Mouse (Mus musculus) MEL (cell line): ENCODE data around the gene Rrp12. TPM values are rescaled to one million over a fixed set of nuclear protein-coding genes. Genes with fewer than 3 reads are reported as not detected.

Experiments used
- DNase-seq: peaks from one replicate; pipeline ENCODE4 v3.0.0; 2011; ENCODE audit warnings: low read depth, low spot score
- H3K27ac ChIP-seq: 2 replicates; pipeline ENCODE4 v1.5.1; 2012; ENCODE audit warnings: low read depth, mild to moderate bottlenecking, control low read depth, low read length, moderate library complexity; ENCODE audit not compliant: control insufficient read depth
- H3K27me3 ChIP-seq, 2 experiments: fragments of 150-350 bp in 1 of 2; sonication (generic) in 1 of 2; 2 replicates each; pipeline ENCODE4 v1.6.1; 2012; ENCODE audit warnings: low read length in 2 of 2, mild to moderate bottlenecking in 2 of 2, improper control_type of control experiment in 1 of 2, moderate library complexity in 1 of 2; ENCODE audit not compliant: insufficient read depth in 2 of 2, control insufficient read depth in 1 of 2
- H3K36me3 ChIP-seq, 2 experiments: 2 replicates each; pipeline ENCODE4 v1.6.1; 2012 to 2014; ENCODE audit warnings: low read length in 2 of 2, improper control_type of control experiment in 1 of 2, inconsistent platforms in 1 of 2, mild to moderate bottlenecking in 1 of 2; ENCODE audit not compliant: insufficient read depth in 2 of 2, control insufficient read depth in 1 of 2
- H3K4me1 ChIP-seq, 2 experiments: fragments of 150-350 bp in 1 of 2; sonication (generic) in 1 of 2; 2 replicates each; pipeline ENCODE4 v1.6.1; 2012; ENCODE audit warnings: low read length in 2 of 2, improper control_type of control experiment in 1 of 2, mild to moderate bottlenecking in 1 of 2; ENCODE audit not compliant: insufficient read depth in 2 of 2, control insufficient read depth in 1 of 2
- H3K4me3 ChIP-seq, 2 experiments: fragments of 150-350 bp in 1 of 2; sonication (generic) in 1 of 2; 2 replicates each; pipeline ENCODE4 v1.5.1; 2012; ENCODE audit warnings: low read depth in 2 of 2, low read length in 2 of 2, mild to moderate bottlenecking in 2 of 2, moderate library complexity in 2 of 2, control low read depth in 1 of 2, improper control_type of control experiment in 1 of 2; ENCODE audit not compliant: control insufficient read depth in 1 of 2, insufficient read depth in 1 of 2
- H3K79me2 ChIP-seq: 2 replicates; pipeline ENCODE4 v1.6.1; 2012; ENCODE audit warnings: mild to moderate bottlenecking, low read length, moderate library complexity; ENCODE audit not compliant: control insufficient read depth, poor library complexity, insufficient read depth
- H3K9ac ChIP-seq: 2 replicates; pipeline ENCODE4 v1.6.1; 2012; ENCODE audit warnings: low read depth, mild to moderate bottlenecking, control low read depth, low read length, moderate library complexity; ENCODE audit not compliant: control insufficient read depth, poor library complexity, severe bottlenecking
- H3K9me3 ChIP-seq: fragments of 150-350 bp; sonication (generic); replicated peaks from 2 replicates; pipeline ENCODE4 v1.6.1; 2012; ENCODE audit warnings: mild to moderate bottlenecking, low read length, improper control_type of control experiment, moderate library complexity; ENCODE audit not compliant: insufficient read depth
- BHLHE40 ChIP-seq: IDR thresholded peaks from 2 replicates; pipeline ENCODE4 v1.6.1; 2012; ENCODE audit warnings: low read depth, mild to moderate bottlenecking, inconsistent platforms, low read length, improper control_type of control experiment, borderline replicate concordance
- CHD1 ChIP-seq: IDR thresholded peaks from 2 replicates; pipeline ENCODE4 v1.6.1; 2012; ENCODE audit warnings: low read depth, mild to moderate bottlenecking, inconsistent platforms, low read length, improper control_type of control experiment
- CTCF ChIP-seq, 3 experiments: IDR thresholded peaks in 2 of 3; conservative IDR thresholded peaks in 1 of 3; 2 replicates each; pipeline ENCODE4 v1.5.1; 2011 to 2012; ENCODE audit warnings: low read length in 3 of 3, low read depth in 2 of 3, mild to moderate bottlenecking in 2 of 3, improper control_type of control experiment in 1 of 3, inconsistent platforms in 1 of 3, mixed read lengths in 1 of 3, moderate library complexity in 1 of 3; ENCODE audit not compliant: control insufficient read depth in 1 of 3, insufficient read depth in 1 of 3, poor library complexity in 1 of 3, severe bottlenecking in 1 of 3
- E2F4 ChIP-seq: IDR thresholded peaks from 2 replicates; pipeline ENCODE4 v1.6.1; 2011; ENCODE audit warnings: low read depth, low read length, improper control_type of control experiment, borderline replicate concordance
- ELF1 ChIP-seq: IDR thresholded peaks from 2 replicates; pipeline ENCODE4 v1.6.1; 2014; ENCODE audit warnings: low read depth, mild to moderate bottlenecking, inconsistent platforms, low read length, improper control_type of control experiment, moderate library complexity
- EP300 ChIP-seq, 2 experiments: IDR thresholded peaks; 2 replicates each; pipeline ENCODE4 v1.6.1; 2011; ENCODE audit warnings: improper control_type of control experiment in 2 of 2, low read length in 2 of 2, low read depth in 1 of 2, mild to moderate bottlenecking in 1 of 2
- GATA1 ChIP-seq: IDR thresholded peaks from 2 replicates; pipeline ENCODE4 v1.6.1; 2011; ENCODE audit warnings: low read depth, low read length, improper control_type of control experiment
- HCFC1 ChIP-seq: IDR thresholded peaks from 2 replicates; pipeline ENCODE4 v1.6.1; 2012; ENCODE audit warnings: low read depth, mild to moderate bottlenecking, inconsistent platforms, low read length, improper control_type of control experiment, moderate library complexity
- MAX ChIP-seq: IDR thresholded peaks from 2 replicates; pipeline ENCODE4 v1.6.1; 2011; ENCODE audit warnings: low read length, improper control_type of control experiment
- MAZ ChIP-seq: IDR thresholded peaks from 2 replicates; pipeline ENCODE4 v1.6.1; 2012; ENCODE audit warnings: low read depth, mild to moderate bottlenecking, inconsistent platforms, low read length, improper control_type of control experiment
- MEF2A ChIP-seq: IDR thresholded peaks from 2 replicates; pipeline ENCODE4 v1.6.1; 2014; ENCODE audit warnings: low read depth, mild to moderate bottlenecking, inconsistent platforms, low read length, improper control_type of control experiment; ENCODE audit not compliant: poor library complexity, insufficient replicate concordance, severe bottlenecking; ENCODE audit errors: extremely low read depth
- MXI1 ChIP-seq: IDR thresholded peaks from 2 replicates; pipeline ENCODE4 v1.6.1; 2011; ENCODE audit warnings: mild to moderate bottlenecking, low read depth, low read length, improper control_type of control experiment
- MYB ChIP-seq: IDR thresholded peaks from 2 replicates; pipeline ENCODE4 v1.6.1; 2011; ENCODE audit warnings: mild to moderate bottlenecking, low read depth, low read length, improper control_type of control experiment
- MYC ChIP-seq: IDR thresholded peaks from 2 replicates; pipeline ENCODE4 v1.6.1; 2011; ENCODE audit warnings: low read depth, mild to moderate bottlenecking, low read length, improper control_type of control experiment, moderate library complexity
- NELFE ChIP-seq: IDR thresholded peaks from 2 replicates; pipeline ENCODE4 v1.6.1; 2011; ENCODE audit warnings: low read depth, low read length, improper control_type of control experiment
- POLR2A ChIP-seq, 2 experiments: IDR thresholded peaks; 2 replicates each; pipeline ENCODE4 v1.6.1; 2011 to 2012; ENCODE audit warnings: low read length in 2 of 2, mild to moderate bottlenecking in 2 of 2, control low read depth in 1 of 2, improper control_type of control experiment in 1 of 2, low read depth in 1 of 2, moderate library complexity in 1 of 2; ENCODE audit not compliant: control insufficient read depth in 1 of 2, insufficient read depth in 1 of 2, poor library complexity in 1 of 2
- POLR2AphosphoS2 ChIP-seq: IDR thresholded peaks from 2 replicates; pipeline ENCODE4 v1.6.1; 2011; ENCODE audit warnings: low read length, improper control_type of control experiment
- RAD21 ChIP-seq: IDR thresholded peaks from 2 replicates; pipeline ENCODE4 v1.6.1; 2011; ENCODE audit warnings: mild to moderate bottlenecking, low read depth, low read length, improper control_type of control experiment
- RCOR1 ChIP-seq: IDR thresholded peaks from 2 replicates; pipeline ENCODE4 v1.6.1; 2012; ENCODE audit warnings: low read depth, mild to moderate bottlenecking, inconsistent platforms, low read length, improper control_type of control experiment
- TAL1 ChIP-seq: IDR thresholded peaks from 2 replicates; pipeline ENCODE4 v1.6.1; 2012; ENCODE audit warnings: mild to moderate bottlenecking, inconsistent platforms, low read length, moderate library complexity, mixed read lengths
- TCF12 ChIP-seq: IDR thresholded peaks from 2 replicates; pipeline ENCODE4 v1.6.1; 2014; ENCODE audit warnings: low read depth, mild to moderate bottlenecking, inconsistent platforms, low read length, improper control_type of control experiment, moderate library complexity
- UBTF ChIP-seq: IDR thresholded peaks from 2 replicates; pipeline ENCODE4 v1.6.1; 2012; ENCODE audit warnings: low read depth, mild to moderate bottlenecking, inconsistent platforms, low read length, improper control_type of control experiment, moderate library complexity, borderline replicate concordance; ENCODE audit not compliant: insufficient read depth
- USF1 ChIP-seq: IDR thresholded peaks from 2 replicates; pipeline ENCODE4 v1.6.1; 2014; ENCODE audit warnings: low read depth, mild to moderate bottlenecking, inconsistent platforms, low read length, improper control_type of control experiment, moderate library complexity
- ZMIZ1 ChIP-seq: IDR thresholded peaks from 2 replicates; pipeline ENCODE4 v1.6.1; 2012; ENCODE audit warnings: low read depth, mild to moderate bottlenecking, inconsistent platforms, low read length, improper control_type of control experiment, moderate library complexity
- ZNF384 ChIP-seq: IDR thresholded peaks from 2 replicates; pipeline ENCODE4 v1.6.1; 2012; ENCODE audit warnings: low read depth, mild to moderate bottlenecking, inconsistent platforms, low read length, improper control_type of control experiment
- polyA plus RNA-seq, 2 experiments: library from polyadenylated mRNA; stranded (reverse) in 1 of 2; unstranded in 1 of 2; fragments of >175 nt in 1 of 2; fragments of >200 nt in 1 of 2; gene quantifications; 2 replicates each; pipeline versions ENCODE4 v1.2.1 to v1.2.4; 2012; ENCODE audit warnings: low replicate concordance in 2 of 2, low read depth in 1 of 2; ENCODE audit not compliant: insufficient read length in 2 of 2, insufficient read depth in 1 of 2, missing spikeins in 1 of 2
- total RNA-seq: library from RNA; depleted of rRNA; stranded (reverse); fragments of 300-350 nt; gene quantifications from 2 replicates; pipeline ENCODE4 v1.2.3, GENCODE M21; 2012

Rrp12 gene
- total and polyA plus RNA-seq, 3 experiments = 44.5 to 134 (median 106) TPM

- TF ChIP-seq TAL1 (peak; percentile 34), ELF1 (no peak), RAD21 (no peak), BHLHE40 (no peak), GATA1 (peak; percentile 89), EP300 (IDR thresholded peaks at IDR 0.05; ENCODE audit: low read depth in 1 of 2, low read length in 2 of 2) (peak in 1 of 2 experiments; percentile 71; a peak in 2 of 4 replicates)
Measured at GRCm38 (mm10) chr19:41837917-41838261, 58.1 kb downstream of the Rrp12 start (continued).

GRCm38 (mm10) chr19:41837194-41837916 is 58.6 kb downstream of the Rrp12 start:
- Histone ChIP-seq H3K36me3 (peaks cover 0 to 58% of the 10 kb centered on the region in 2 experiments; a peak in 2 of 4 replicates), H3K4me3 (peak overlapping the region; percentile 26 to 53), H3K9me3 (no peaks in the 10 kb centered on the region), H3K4me1 (peaks cover 34 to 62% of the 10 kb centered on the region in 2 experiments), H3K27ac (peak overlapping the region; percentile 94), H3K27me3 (no peaks in the 10 kb centered on the region), H3K79me2 (peaks cover 6% of the 10 kb centered on the region), H3K9ac (peak overlapping the region; percentile 57)
- TF ChIP-seq MEF2A (peak; percentile 65; the same call in 1 of the 2 replicates), POLR2AphosphoS2 (no peak), EP300 (IDR thresholded peaks at IDR 0.05; ENCODE audit: low read depth in 1 of 2, low read length in 2 of 2) (peak in 1 of 2 experiments; percentile 76; a peak in 3 of 4 replicates), NELFE (peak; percentile 33; the same call in 1 of the 2 replicates), MYC (peak; percentile 98), MAZ (0 out of 2 replicates have a peak, but pooled peaks have one; percentile 40), ZMIZ1 (peak; percentile 65; the same call in 1 of the 2 replicates), MYB (0 out of 2 replicates have a peak, but pooled peaks have one; percentile 1), E2F4 (no peak), CHD1 (peak; percentile 97), TCF12 (peak; percentile 88), POLR2A (IDR thresholded peaks at IDR 0.05; ENCODE audit: control insufficient read depth in 1 of 2, insufficient read depth in 1 of 2, low read depth in 1 of 2, low read length in 2 of 2, poor library complexity in 1 of 2) (no peak; a peak in 1 of 4 replicates), MAX (peak; percentile 98), ZNF384 (peak; percentile 56; the same call in 1 of the 2 replicates), RCOR1 (no peak), TAL1 (peak; percentile 74), MXI1 (peak; percentile 92), HCFC1 (no peak), CTCF (IDR thresholded peaks at IDR 0.05 in 2 of 3, conservative IDR thresholded peaks at IDR 0.05 in 1 of 3; ENCODE audit: control insufficient read depth in 1 of 3, insufficient read depth in 1 of 3, low read depth in 2 of 3, low read length in 3 of 3, poor library complexity in 1 of 3, severe bottlenecking in 1 of 3) (no peak), UBTF (no peak), USF1 (peak; percentile 89), GATA1 (no peak)
- no peak for DNase-seq
